Comparison of ENCODE assay signal across 13 mouse cellular contexts in the genomic region with DNA sequence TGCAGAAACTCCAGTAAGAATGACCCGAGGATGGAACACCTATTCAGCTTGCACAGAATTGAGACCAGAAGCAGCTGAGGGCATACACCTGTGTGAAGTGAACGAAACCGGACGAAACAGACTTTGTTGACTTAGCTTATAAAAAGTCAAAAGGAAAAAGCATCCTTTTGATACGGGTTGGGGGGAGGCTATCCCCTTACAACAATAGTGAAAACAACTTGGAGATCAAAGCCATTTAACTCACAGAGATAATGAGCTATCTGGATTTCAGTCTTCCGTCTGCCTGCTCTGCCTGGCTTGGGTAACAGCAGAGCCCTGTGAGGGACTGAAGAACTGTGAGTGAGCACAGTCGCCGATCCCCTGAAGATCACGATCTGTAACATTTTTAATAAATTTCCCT. TPM values are rescaled to one million over a fixed set of nuclear protein-coding genes. Genes with fewer than 3 reads are reported as not detected.
A peak's percentile ranks its signal among the peaks of the same experiment; 100 is the strongest.
DNase-seq lines count a peak whose midpoint lies in the region; ATAC-seq and TF ChIP-seq lines count a peak whose summit lies in the region.
"Had no signal": no experiment of that assay in that cellular context is flagged by ENCODE, and none has a peak within 500 bp of the region (broad histone marks: within the 10 kb centered on the region; RNA-seq: fewer than 3 reads in every experiment).

No protein-coding gene starts in this region.

- intact Hi-C loops in gastrocnemius, adult 2 months (cut with DNase I): no loop called here
- intact Hi-C loops in gastrocnemius, postnatal 14 days (cut with DNase I; ENCODE audit: low total_unique reads): no loop called here

- no peak for ATAC-seq in kidney, postnatal 0 days (replicated peaks; ENCODE audit: low FRiP score, low read depth)
- ATAC-seq in granulocyte monocyte progenitor cell, adult 5-6 weeks (replicated peaks; ENCODE audit: poor library complexity, severe bottlenecking): no peak
- ATAC-seq: lung, postnatal 0 days had no signal

- no peaks in the 10 kb centered on the region for H3K36me3 ChIP-seq in kidney, postnatal 0 days (ENCODE audit: insufficient read depth, low read length)
- H3K36me3 ChIP-seq: heart, embryonic 10.5 days; hindbrain, embryonic 13.5 days had no signal

- WGBS in kidney, postnatal 0 days: 37% methylated on average over 9 of the region's 9 CpGs

- H3K4me2 ChIP-seq in kidney, postnatal 0 days (ENCODE audit: low read length): no peak overlapping the region
- H3K4me2 ChIP-seq: hindbrain, embryonic 13.5 days had no signal

- DNase-seq in gastrocnemius, adult 2 months: no peak
- no peak for DNase-seq in gastrocnemius, postnatal 14 days
- no peak for DNase-seq in kidney, postnatal 0 days (ENCODE audit: low spot score)
- no peak for DNase-seq in kidney, postnatal 4 days
- peak; percentile 26 for DNase-seq in brain, embryonic 14.5 days (ENCODE audit: low read depth)
- DNase-seq in naive thymus-derived CD4-positive, alpha-beta T cell, adult 2 months (ENCODE audit: low read depth): peak; percentile 71
- DNase-seq: cerebellum, adult 11-12 months had no signal

- no peaks in the 10 kb centered on the region for H3K27me3 ChIP-seq in kidney, postnatal 0 days (ENCODE audit: insufficient read depth, low read length)
- H3K27me3 ChIP-seq: hindbrain, embryonic 13.5 days had no signal

- H3K4me1 ChIP-seq in kidney, postnatal 0 days (replicated peaks; ENCODE audit: insufficient read depth, low read length): peaks cover 27% of the 10 kb centered on the region

- peak overlapping the region; percentile 72 for H3K27ac ChIP-seq in gastrocnemius, adult 2 months
- 0 out of 2 replicates have a peak overlapping the region, but pooled peaks have one; percentile 25 for H3K27ac ChIP-seq in kidney, postnatal 0 days

- H3K4me3 ChIP-seq in gastrocnemius, adult 2 months: no peak overlapping the region; the same call in 1 of the 2 replicates
- H3K4me3 ChIP-seq in kidney, postnatal 0 days (replicated peaks; ENCODE audit: low read depth, low read length): no peak overlapping the region
- H3K4me3 ChIP-seq: hindbrain, embryonic 13.5 days; megakaryocyte, embryonic 14.5 days had no signal

- no peak overlapping the region for H3K9ac ChIP-seq in kidney, postnatal 0 days (ENCODE audit: low read depth, low read length)
- H3K9ac ChIP-seq: hindbrain, embryonic 13.5 days had no signal

- no peak for TF ChIP-seq CTCF in gastrocnemius, adult 2 months (IDR thresholded peaks at IDR 0.05)
- no peak for TF ChIP-seq CTCF in kidney, postnatal 0 days (IDR thresholded peaks at IDR 0.05; ENCODE audit: low read depth)
- TF ChIP-seq CTCF in brain, embryonic 14.5 days (IDR thresholded peaks at IDR 0.05; ENCODE audit: borderline replicate concordance, extremely low read depth, insufficient read depth, insufficient read length): no peak

- no peaks in the 10 kb centered on the region; the same call in 1 of the 2 replicates for H3K9me3 ChIP-seq in kidney, postnatal 0 days (replicated peaks; ENCODE audit: low read length)
- H3K9me3 ChIP-seq: heart, embryonic 10.5 days; hindbrain, embryonic 13.5 days had no signal

- TF ChIP-seq POLR2A in brain, embryonic 14.5 days (IDR thresholded peaks at IDR 0.05; ENCODE audit: borderline replicate concordance, extremely low read depth, insufficient read depth, insufficient read length, poor library complexity, severe bottlenecking): no peak

RNA-seq across cellular contexts. Expression of a gene that starts 37.8 kb away (rescaled TPM):
- total RNA-seq in gastrocnemius, adult 2 months (2021): 1 to 10 TPM; 4.1 to 5.1 TPM
- total RNA-seq in gastrocnemius, postnatal 14 days (2021): 1 to 10 TPM; 7.9 to 8.0 TPM
- 5.4 and 5.9 TPM in 2 replicates for polyA plus RNA-seq in kidney, postnatal 0 days (2015; fragmentation: Nextera tagmentation; extraction: Ambion mirVana)
- polyA plus RNA-seq in brain, embryonic 14.5 days (2012; rRNA removed): 0.77 and 2.0 TPM in 2 replicates
- not detected in 2 replicates for total RNA-seq in granulocyte monocyte progenitor cell, adult 5-6 weeks (2014; fragmentation: Nextera tagmentation)
- total RNA-seq in granulocyte monocyte progenitor cell, adult 5-6 weeks (2017): not detected in 2 replicates
- total RNA-seq: CH12.LX had no signal

RNA-seq across cellular contexts. Expression of a gene that starts 44.0 kb away (rescaled TPM):
- 1 to 10 TPM; 4.3 to 6.4 TPM for total RNA-seq in gastrocnemius, adult 2 months (2021)
- 1 to 10 TPM; 2.4 to 8.7 TPM for total RNA-seq in gastrocnemius, postnatal 14 days (2021)
- 1.7 and 2.0 TPM in 2 replicates for polyA plus RNA-seq in kidney, postnatal 0 days (2015; fragmentation: Nextera tagmentation; extraction: Ambion mirVana)
- polyA plus RNA-seq in brain, embryonic 14.5 days (2012; rRNA removed): 0.45 and 0.93 TPM in 2 replicates
- 35.2 and 36.8 TPM in 2 replicates for total RNA-seq in granulocyte monocyte progenitor cell, adult 5-6 weeks (2014; fragmentation: Nextera tagmentation)
- total RNA-seq in granulocyte monocyte progenitor cell, adult 5-6 weeks (2017): 14.7 and 20.8 TPM in 2 replicates

Comparison
In these comparisons a context has a peak if more than half of its experiments do, and no peak if none do; other contexts are left out.
1. DNase-seq: peak in brain, embryonic 14.5 days (single experiment) and naive thymus-derived CD4-positive, alpha-beta T cell, adult 2 months (single experiment); none in gastrocnemius, adult 2 months (single experiment), gastrocnemius, postnatal 14 days (single experiment), kidney, postnatal 0 days (single experiment) and kidney, postnatal 4 days (0 of 2).
2. RNA of a gene that starts 37.8 kb away (total RNA-seq): 7.9 to 8.0 TPM in gastrocnemius, postnatal 14 days and 4.1 to 5.1 TPM in gastrocnemius, adult 2 months; not detected in granulocyte monocyte progenitor cell, adult 5-6 weeks; every median in the first group is over 4 times any median in the second.